Mouse (Mus musculus): ENCODE measurements around the gene Trabd2b.

DNA sequence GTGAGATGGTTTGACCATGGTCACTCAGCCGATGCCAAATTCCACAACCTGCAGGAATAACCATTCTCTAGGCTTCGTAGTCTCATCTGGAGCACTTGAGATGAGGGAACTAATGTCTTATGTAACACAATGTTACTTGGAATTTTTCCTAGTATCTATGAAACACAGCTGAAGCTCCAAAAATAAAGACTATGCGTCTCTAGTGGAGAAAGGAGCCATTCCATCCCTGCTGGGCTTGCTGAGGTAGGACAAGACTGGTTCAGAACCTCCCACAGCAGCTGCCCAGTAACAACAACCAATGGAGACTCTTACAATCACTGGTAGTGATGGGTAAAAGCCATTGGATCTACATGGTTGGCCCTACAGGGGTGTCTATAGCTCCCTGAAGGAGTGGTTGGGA, 219.4 kb downstream of the Trabd2b start:
- TF ChIP-seq POLR2A (IDR thresholded peaks at IDR 0.05; ENCODE audit: insufficient read depth, low read depth, low read length) (no peak), CTCF (IDR thresholded peaks at IDR 0.05) (no peak)

Data from heart, adult 2 months (tissue).